Mouse (Mus musculus) G1E (cell line): Measurements from ENCODE around the gene Ccnq.

ENCODE experiments used
- CTCF ChIP-seq: IDR thresholded peaks from 2 replicates; pipeline ENCODE4 v1.5.1; 2012; ENCODE audit warnings: low read depth, low read length, inconsistent platforms, mixed read lengths
- GATA1 ChIP-seq: IDR thresholded peaks from 2 replicates; pipeline ENCODE4 v1.6.1; 2012; ENCODE audit warnings: borderline replicate concordance, low read length, inconsistent platforms, mixed read lengths
- GATA2 ChIP-seq: IDR thresholded peaks from 2 replicates; pipeline ENCODE4 v1.6.1; 2012; ENCODE audit warnings: low read depth, low read length, inconsistent platforms, borderline replicate concordance
- POLR2AphosphoS5 ChIP-seq: IDR thresholded peaks from 2 replicates; pipeline ENCODE4 v1.6.1; 2012; ENCODE audit warnings: low read depth, low read length, inconsistent platforms; ENCODE audit not compliant: insufficient replicate concordance
- TAL1 ChIP-seq: conservative IDR thresholded peaks from 2 replicates; pipeline ENCODE4 v1.6.1; 2012; ENCODE audit warnings: low read depth, low read length, inconsistent platforms, mixed read lengths

DNA sequence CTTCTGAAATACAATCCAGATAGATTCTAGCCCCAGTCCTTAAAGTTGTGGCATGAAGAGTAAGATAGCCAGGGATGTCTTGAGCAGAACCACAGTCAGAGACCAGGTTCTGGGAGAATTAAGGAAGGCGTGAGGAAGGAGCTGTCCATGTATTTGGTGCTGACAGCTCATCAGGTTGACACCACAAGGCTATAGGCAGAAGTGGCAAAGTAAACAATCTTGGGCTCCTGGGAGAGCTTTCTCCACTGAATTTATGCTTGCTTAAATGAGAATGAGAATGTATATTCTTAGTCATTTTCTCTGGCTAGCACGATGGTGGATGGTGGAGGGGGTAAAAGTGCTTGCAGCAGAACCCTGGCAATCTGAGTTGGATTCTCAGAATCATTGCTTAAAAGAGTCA is 20.6 kb downstream of the Ccnq start:
- TF ChIP-seq CTCF: no peak
- TF ChIP-seq GATA2: no peak
- TF ChIP-seq GATA1: no peak
- no peak for TF ChIP-seq TAL1
- no peak for TF ChIP-seq POLR2AphosphoS5
